Mouse (Mus musculus): ENCODE results near the gene Hspa2.

- TF ChIP-seq CTCF (IDR thresholded peaks at IDR 0.05; ENCODE audit: control insufficient read depth, insufficient read depth, insufficient read length) (no peak), USF1 (IDR thresholded peaks at IDR 0.05; ENCODE audit: low read depth) (no peak), MYOG (IDR thresholded peaks at IDR 0.05; ENCODE audit: control insufficient read depth, extremely low read depth, insufficient read length) (no peak), CEBPB (IDR thresholded peaks at IDR 0.05; ENCODE audit: low read depth) (no peak), MAX (IDR thresholded peaks at IDR 0.05) (no peak)
Observed at GRCm38 (mm10) chr12:76402991-76403885, 738 bp upstream of the Hspa2 start.

All from C2C12 (cell line).